Mouse (Mus musculus): ENCODE data around the gene Sarnp. TPM values are rescaled to one million over a fixed set of nuclear protein-coding genes. Genes with fewer than 3 reads are reported as not detected.

The Sarnp gene
- polyA plus RNA-seq, 1 experiment from 2014 or later: 263 TPM

DNA sequence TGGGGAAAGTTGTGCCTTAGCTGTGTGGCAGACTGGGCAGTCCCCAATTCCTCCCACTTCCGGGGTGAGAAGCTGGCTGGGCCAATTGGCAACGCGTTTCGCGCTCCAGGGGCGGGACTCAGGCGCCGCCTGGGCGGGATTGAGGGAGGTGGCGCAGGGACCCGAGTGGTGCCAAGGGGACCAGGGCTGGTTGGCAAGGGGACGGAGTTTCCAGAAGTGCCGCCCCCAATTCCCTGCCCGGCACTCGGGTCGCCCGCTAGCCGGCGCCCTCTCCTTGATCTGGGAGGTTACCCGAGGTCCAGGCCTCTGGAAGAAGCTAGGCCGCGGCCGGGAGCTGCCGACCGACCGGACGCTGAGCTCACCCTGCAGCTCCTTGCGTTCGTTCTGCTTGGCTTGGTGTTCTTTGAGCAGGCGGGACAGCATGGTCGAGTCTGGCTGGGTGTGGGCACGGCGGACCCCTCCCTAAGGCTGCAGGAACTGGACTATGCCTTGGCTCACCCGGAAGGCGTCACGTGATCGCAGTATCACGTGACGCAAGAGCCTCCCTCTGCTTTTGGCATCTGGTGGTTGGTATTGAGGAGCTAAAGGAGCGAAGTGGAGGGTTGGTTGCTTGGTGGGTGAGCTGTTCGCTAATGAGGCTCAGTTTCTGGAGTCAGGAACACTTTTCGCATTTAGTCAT is 106.0 kb downstream of the Sarnp start:
- no peaks in the 10 kb centered on the region for H3K9me3 ChIP-seq
- H3K4me1 ChIP-seq: peaks cover 51% of the 10 kb centered on the region
- peak overlapping the region; percentile 85 for H3K4me3 ChIP-seq
- DNase-seq (ENCODE audit: low spot score): peak; percentile 88
- under 1% methylated on average over 42 of the region's 42 CpGs for whole genome bisulfite sequencing
- peaks cover 18% of the 10 kb centered on the region for H3K36me3 ChIP-seq (replicated peaks)
- H3K27ac ChIP-seq (replicated peaks): peak overlapping the region; percentile 92
- peaks cover 7% of the 10 kb centered on the region for H3K27me3 ChIP-seq (replicated peaks; ENCODE audit: low read depth, poor library complexity, severe bottlenecking)

DNA sequence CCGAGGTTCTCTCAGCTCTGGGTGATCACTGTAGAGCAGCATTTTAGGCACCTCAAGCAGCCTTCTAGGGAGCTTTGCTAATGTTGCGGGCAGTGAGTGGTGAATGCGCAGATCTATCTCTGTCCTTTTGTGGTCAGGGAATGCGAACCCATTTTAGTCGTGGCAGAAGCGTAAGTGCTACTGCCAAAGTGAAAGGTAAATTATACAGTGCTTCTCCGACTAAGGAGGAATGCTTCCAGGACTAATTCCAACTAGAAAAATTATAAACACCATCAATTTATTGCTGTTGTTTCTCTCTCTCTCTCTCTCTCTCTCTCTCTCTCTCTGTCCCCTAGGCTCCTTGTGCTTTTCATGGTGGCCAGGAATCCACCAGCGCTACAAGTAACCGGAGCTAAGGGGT is 106.8 kb downstream of the Sarnp start, which contains the start of gene Bloc1s1:
Gene Bloc1s1 (minus strand): TSS at position 101 of the 400 bp plus-strand sequence.
- H3K27me3 ChIP-seq (replicated peaks; ENCODE audit: low read depth, poor library complexity, severe bottlenecking): peaks cover 15% of the 10 kb centered on the region
- no peak for DNase-seq (ENCODE audit: low spot score)
- peak within 1 kb of the TSS; percentile 85 for H3K4me3 ChIP-seq
- WGBS: 69% methylated on average over 9 of the region's 9 CpGs
- H3K4me1 ChIP-seq: peaks cover 49% of the 10 kb centered on the region
- H3K27ac ChIP-seq (replicated peaks): peak within 1 kb of the TSS; percentile 92
- peaks cover 11% of the 10 kb centered on the region for H3K36me3 ChIP-seq (replicated peaks)
- H3K9me3 ChIP-seq: no peaks in the 10 kb centered on the region

Other genes with a start within 250 kb of the Sarnp start
- gene Erbb3, start 227.7 kb upstream of the Sarnp start, polyA plus RNA-seq (2016; fragmentation: Nextera tagmentation; extraction: Ambion mirVana): 11.9 and 12.2 TPM in 2 replicates
- gene Rps26, start 190.6 kb upstream of the Sarnp start, polyA plus RNA-seq (2016; fragmentation: Nextera tagmentation; extraction: Ambion mirVana): 566 and 582 TPM in 2 replicates
- 2.9 and 3.5 TPM in 2 replicates for gene Ikzf4, start 171.3 kb upstream of the Sarnp start, polyA plus RNA-seq (2016; fragmentation: Nextera tagmentation; extraction: Ambion mirVana)
- 12.9 and 13.5 TPM in 2 replicates for gene Suox, start 143.3 kb upstream of the Sarnp start, polyA plus RNA-seq (2016; fragmentation: Nextera tagmentation; extraction: Ambion mirVana)
- gene Rab5b, start 121.1 kb upstream of the Sarnp start, polyA plus RNA-seq (2016; fragmentation: Nextera tagmentation; extraction: Ambion mirVana): 64.4 and 70.4 TPM in 2 replicates
- 8.6 and 17.3 TPM in 2 replicates for gene Pmel, start 113.1 kb upstream of the Sarnp start, polyA plus RNA-seq (2016; fragmentation: Nextera tagmentation; extraction: Ambion mirVana)
- gene Cdk2, start 112.3 kb upstream of the Sarnp start, polyA plus RNA-seq (2016; fragmentation: Nextera tagmentation; extraction: Ambion mirVana): 124 and 130 TPM in 2 replicates
- 5.2 and 6.3 TPM in 2 replicates for gene Dgka, start 72.5 kb upstream of the Sarnp start, polyA plus RNA-seq (2016; fragmentation: Nextera tagmentation; extraction: Ambion mirVana)
- gene Pym1, start 69.4 kb upstream of the Sarnp start, polyA plus RNA-seq (2016; fragmentation: Nextera tagmentation; extraction: Ambion mirVana): 56.6 and 60.0 TPM in 2 replicates
- 0.26 and 0.30 TPM in 2 replicates for gene Mmp19, start 26.4 kb upstream of the Sarnp start, polyA plus RNA-seq (2016; fragmentation: Nextera tagmentation; extraction: Ambion mirVana)
- 51.9 and 53.7 TPM in 2 replicates for gene Dnajc14, start 13.3 kb upstream of the Sarnp start, polyA plus RNA-seq (2016; fragmentation: Nextera tagmentation; extraction: Ambion mirVana)
- gene Tmem198b, start 13.0 kb upstream of the Sarnp start, polyA plus RNA-seq (2016; fragmentation: Nextera tagmentation; extraction: Ambion mirVana): 16.9 and 17.9 TPM in 2 replicates
- gene Ormdl2, start 4.3 kb downstream of the Sarnp start, polyA plus RNA-seq (2016; fragmentation: Nextera tagmentation; extraction: Ambion mirVana): 63.7 and 66.4 TPM in 2 replicates
- gene Gdf11, start 74.4 kb downstream of the Sarnp start, polyA plus RNA-seq (2016; fragmentation: Nextera tagmentation; extraction: Ambion mirVana): 11.8 and 12.0 TPM in 2 replicates
- 274 and 319 TPM in 2 replicates for gene Cd63, start 83.7 kb downstream of the Sarnp start, polyA plus RNA-seq (2016; fragmentation: Nextera tagmentation; extraction: Ambion mirVana)
- 11.2 and 11.9 TPM in 2 replicates for gene Rdh5, start 105.6 kb downstream of the Sarnp start, polyA plus RNA-seq (2016; fragmentation: Nextera tagmentation; extraction: Ambion mirVana)
- 185 and 186 TPM in 2 replicates for gene Bloc1s1, start 106.7 kb downstream of the Sarnp start, polyA plus RNA-seq (2016; fragmentation: Nextera tagmentation; extraction: Ambion mirVana)
- gene Itga7, start 116.5 kb downstream of the Sarnp start, polyA plus RNA-seq (2016; fragmentation: Nextera tagmentation; extraction: Ambion mirVana): 1.8 and 2.7 TPM in 2 replicates
- not detected in 2 replicates for gene Mettl7b, start 143.7 kb downstream of the Sarnp start, polyA plus RNA-seq (2016; fragmentation: Nextera tagmentation; extraction: Ambion mirVana)
- gene Olfr9, start 172.1 kb downstream of the Sarnp start, polyA plus RNA-seq (2016; fragmentation: Nextera tagmentation; extraction: Ambion mirVana): not detected in 2 replicates
- gene Olfr763, start 193.5 kb downstream of the Sarnp start, polyA plus RNA-seq (2016; fragmentation: Nextera tagmentation; extraction: Ambion mirVana): not detected in 2 replicates
- gene Olfr764-ps1, start 222.6 kb downstream of the Sarnp start, polyA plus RNA-seq (2016; fragmentation: Nextera tagmentation; extraction: Ambion mirVana): not detected in 2 replicates
- gene Olfr765, start 232.7 kb downstream of the Sarnp start, polyA plus RNA-seq (2016; fragmentation: Nextera tagmentation; extraction: Ambion mirVana): not detected in 2 replicates